Mouse (Mus musculus) stomach, postnatal 0 days (tissue): ENCODE results near the gene Immp2l.

Experiments
- CTCF ChIP-seq: IDR thresholded peaks from 2 replicates; pipeline ENCODE4 v1.5.1; 2016; ENCODE audit warnings: antibody characterized with exemption, low read depth, mild to moderate bottlenecking, moderate library complexity
- EP300 ChIP-seq: optimal IDR thresholded peaks from 2 replicates; pipeline ENCODE3; 2016; ENCODE audit warnings: antibody characterized with exemption

- TF ChIP-seq CTCF (no peak), EP300 (no peak)
These were observed 23.3 kb downstream of the Immp2l start for GRCm38 (mm10) chr12:41047085-41047766.
